Mouse (Mus musculus): ENCODE measurements around the gene Olfr1443.
"Not testable (repeated sequence)": the region's sequence is repeated elsewhere in the genome, so short reads cannot be mapped to it uniquely, and the experiment has no call there.

The Olfr1443 gene

GRCm38 (mm10) chr19:12677812-12678211 lies at the start of gene Olfr1443:
TSS of gene Olfr1443 (plus strand) at chr19:12678112.
- no peak for DNase-seq

- DNase-seq = no peak
These were observed 44.7 kb upstream of the Olfr1443 start, which contains the start of gene Glyat for GRCm38 (mm10) chr19:12633176-12633575. TSS of gene Glyat (plus strand) at chr19:12633308.

- no peak for DNase-seq
These were observed 43.7 kb upstream of the Olfr1443 start for GRCm38 (mm10) chr19:12634259-12634658.

- no peak for DNase-seq
These were observed 42.9 kb upstream of the Olfr1443 start for GRCm38 (mm10) chr19:12634963-12635362.

- no peak for DNase-seq
These were observed 41.0 kb upstream of the Olfr1443 start for GRCm38 (mm10) chr19:12636863-12637262.

GRCm38 (mm10) chr19:12638049-12638448 lies 39.9 kb upstream of the Olfr1443 start:
- no peak for DNase-seq

- DNase-seq = no peak
These were observed 28.4 kb upstream of the Olfr1443 start for GRCm38 (mm10) chr19:12649511-12649910.

GRCm38 (mm10) chr19:12666156-12666555 lies 11.8 kb upstream of the Olfr1443 start:
- no peak for DNase-seq

- not testable (repeated sequence) for DNase-seq
These were observed 9.3 kb upstream of the Olfr1443 start for GRCm38 (mm10) chr19:12668601-12669000.

GRCm38 (mm10) chr19:12670139-12670538 lies 7.8 kb upstream of the Olfr1443 start, which contains the start of gene Olfr1442:
TSS of gene Olfr1442 (plus strand) at chr19:12670439.
- no peak for DNase-seq

- no peak for DNase-seq
These were observed 6.9 kb upstream of the Olfr1443 start for GRCm38 (mm10) chr19:12671051-12671450.

- no peak for DNase-seq
These were observed 6.7 kb downstream of the Olfr1443 start for GRCm38 (mm10) chr19:12684638-12685037.

- DNase-seq = no peak
These were observed 7.3 kb downstream of the Olfr1443 start for GRCm38 (mm10) chr19:12685231-12685630.

- DNase-seq = no peak
These were observed 17.7 kb downstream of the Olfr1443 start, which contains the start of gene Keg1 for GRCm38 (mm10) chr19:12695590-12695989. TSS of gene Keg1 (plus strand) at chr19:12695786.

GRCm38 (mm10) chr19:12696221-12696620 lies 18.3 kb downstream of the Olfr1443 start:
- DNase-seq = no peak

GRCm38 (mm10) chr19:12708458-12708857 lies 30.5 kb downstream of the Olfr1443 start:
- no peak for DNase-seq

- no peak for DNase-seq
These were observed 31.1 kb downstream of the Olfr1443 start for GRCm38 (mm10) chr19:12708986-12709385.

GRCm38 (mm10) chr19:12719189-12719588 lies 41.3 kb downstream of the Olfr1443 start:
- no peak for DNase-seq

- DNase-seq = no peak
These were observed 42.6 kb downstream of the Olfr1443 start for GRCm38 (mm10) chr19:12720463-12720862.

- DNase-seq = not testable (repeated sequence)
These were observed 43.0 kb downstream of the Olfr1443 start for GRCm38 (mm10) chr19:12720919-12721318.

- not testable (repeated sequence) for DNase-seq
These were observed 43.7 kb downstream of the Olfr1443 start for GRCm38 (mm10) chr19:12721596-12721995.

GRCm38 (mm10) chr19:12722308-12722707 lies 44.4 kb downstream of the Olfr1443 start:
- no peak for DNase-seq

GRCm38 (mm10) chr19:12725851-12726250 lies 47.9 kb downstream of the Olfr1443 start:
- no peak for DNase-seq

GRCm38 (mm10) chr19:12731036-12731435 lies 53.1 kb downstream of the Olfr1443 start:
- no peak for DNase-seq

GRCm38 (mm10) chr19:12731950-12732349 lies 54.0 kb downstream of the Olfr1443 start:
- DNase-seq = no peak
